Mouse (Mus musculus): ENCODE data around the gene Cntnap1.
"Not testable (repeated sequence)": the region's sequence is repeated elsewhere in the genome, so short reads cannot be mapped to it uniquely, and the experiment has no call there.

The Cntnap1 gene

DNA sequence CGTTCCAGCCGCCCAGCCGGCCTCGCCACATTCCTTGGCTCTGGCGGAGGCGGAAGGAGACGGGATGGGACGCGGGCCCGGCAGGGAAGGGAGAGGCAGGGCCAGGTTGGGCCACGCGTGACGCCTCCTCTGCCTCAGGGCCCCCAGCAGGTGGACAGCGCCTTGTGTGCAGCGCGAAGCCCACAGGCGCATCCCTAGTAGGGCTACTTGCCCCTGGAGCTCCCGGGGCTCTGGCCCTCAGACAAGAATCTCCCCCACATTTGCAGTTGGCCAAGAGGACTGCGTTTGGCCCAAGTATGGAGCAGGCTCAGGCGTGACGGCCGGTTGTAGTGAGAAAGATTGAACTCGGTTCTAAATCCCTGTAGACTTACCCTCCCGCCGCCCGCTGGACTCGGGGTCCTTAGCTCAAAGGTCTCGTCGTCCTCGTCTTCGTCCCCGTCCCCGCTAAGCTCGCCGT, at the start of gene Cntnap1:
Gene Cntnap1, plus strand, starts transcription at position 170 of the 457 bp plus-strand sequence.
- peak; percentile 63 to 76 for DNase-seq

DNA sequence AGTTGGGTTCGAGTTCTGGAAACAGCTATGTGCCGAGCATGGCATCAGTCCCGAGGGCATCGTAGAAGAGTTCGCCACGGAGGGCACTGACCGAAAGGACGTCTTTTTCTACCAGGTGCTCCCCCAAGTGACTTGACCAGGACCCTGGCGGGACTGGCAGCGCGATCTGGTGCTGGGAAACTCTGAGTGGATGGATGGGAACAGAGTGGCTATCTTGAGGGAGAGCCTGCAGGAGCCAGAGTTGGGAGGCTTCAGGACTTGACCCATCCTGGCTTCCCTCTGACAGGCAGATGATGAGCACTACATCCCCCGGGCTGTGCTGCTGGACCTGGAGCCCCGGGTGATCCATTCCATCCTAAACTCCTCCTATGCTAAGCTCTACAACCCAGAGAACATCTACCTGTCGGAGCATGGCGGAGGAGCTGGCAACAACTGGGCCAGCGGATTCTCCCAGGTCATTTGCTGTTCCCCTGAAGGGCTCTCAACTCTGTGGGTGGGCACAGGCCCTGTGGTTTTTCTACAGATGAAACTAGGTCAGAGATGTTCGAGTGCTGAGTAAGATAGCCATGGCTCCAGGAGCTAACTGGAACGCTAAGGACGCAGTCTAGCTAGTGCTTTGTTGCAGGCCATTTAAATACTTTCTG, 49.7 kb upstream of the Cntnap1 start:
- peak in 1 of 2 experiments; percentile 25 for DNase-seq

DNA sequence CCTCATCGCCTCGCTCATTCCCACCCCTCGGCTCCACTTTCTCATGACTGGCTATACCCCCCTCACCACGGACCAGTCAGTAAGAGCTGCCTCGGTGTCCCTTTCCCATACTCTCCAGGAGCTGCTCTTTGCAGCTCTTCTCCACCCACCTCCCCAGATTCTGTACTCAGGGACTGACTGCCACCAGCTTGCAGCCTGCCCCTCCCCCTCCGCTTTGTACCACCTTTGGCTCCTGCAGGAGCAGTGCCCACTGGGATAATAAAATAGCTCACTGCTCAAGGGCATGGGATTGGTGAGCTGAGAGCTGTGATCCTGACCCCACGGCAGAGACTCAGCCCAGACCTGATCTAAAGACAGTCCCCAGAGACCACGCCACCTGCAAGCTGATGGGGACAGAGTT, 45.8 kb upstream of the Cntnap1 start:
- not testable (repeated sequence) for DNase-seq

DNA sequence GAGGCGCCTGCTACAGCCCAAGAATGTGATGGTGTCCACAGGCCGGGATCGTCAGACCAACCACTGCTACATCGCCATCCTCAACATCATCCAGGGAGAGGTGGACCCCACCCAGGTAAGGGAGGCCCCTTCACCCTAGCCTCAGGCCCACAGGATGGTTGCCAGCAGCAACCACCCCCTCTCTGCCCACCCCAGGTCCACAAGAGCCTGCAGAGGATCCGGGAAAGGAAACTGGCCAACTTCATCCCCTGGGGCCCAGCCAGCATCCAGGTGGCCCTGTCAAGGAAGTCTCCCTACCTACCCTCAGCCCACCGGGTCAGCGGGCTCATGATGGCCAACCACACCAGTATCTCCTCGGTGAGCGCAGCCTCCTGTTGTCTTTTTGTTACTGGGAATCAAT, 45.3 kb upstream of the Cntnap1 start:
- DNase-seq: not testable (repeated sequence)

DNA sequence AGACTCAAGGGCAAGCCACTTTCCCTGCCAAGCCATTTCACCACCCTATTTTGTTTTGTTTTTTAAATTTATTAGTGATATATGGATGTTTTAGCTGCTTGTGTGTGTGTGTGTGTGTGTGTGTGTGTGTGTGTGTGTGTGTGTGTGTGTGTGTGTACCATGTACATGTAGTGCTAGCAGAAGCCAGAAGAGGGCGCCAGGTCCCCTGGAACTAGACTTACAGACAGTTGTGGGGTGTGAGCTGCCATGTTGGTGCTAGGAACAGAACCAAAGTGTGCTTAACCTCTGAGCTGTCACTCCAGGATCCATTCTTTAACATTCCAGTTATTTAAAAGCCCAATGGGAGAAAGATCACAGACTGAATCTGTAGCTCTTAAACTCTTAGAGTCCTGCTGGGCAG, 43.2 kb upstream of the Cntnap1 start:
- peak in 1 of 2 experiments; percentile 47 for DNase-seq

DNA sequence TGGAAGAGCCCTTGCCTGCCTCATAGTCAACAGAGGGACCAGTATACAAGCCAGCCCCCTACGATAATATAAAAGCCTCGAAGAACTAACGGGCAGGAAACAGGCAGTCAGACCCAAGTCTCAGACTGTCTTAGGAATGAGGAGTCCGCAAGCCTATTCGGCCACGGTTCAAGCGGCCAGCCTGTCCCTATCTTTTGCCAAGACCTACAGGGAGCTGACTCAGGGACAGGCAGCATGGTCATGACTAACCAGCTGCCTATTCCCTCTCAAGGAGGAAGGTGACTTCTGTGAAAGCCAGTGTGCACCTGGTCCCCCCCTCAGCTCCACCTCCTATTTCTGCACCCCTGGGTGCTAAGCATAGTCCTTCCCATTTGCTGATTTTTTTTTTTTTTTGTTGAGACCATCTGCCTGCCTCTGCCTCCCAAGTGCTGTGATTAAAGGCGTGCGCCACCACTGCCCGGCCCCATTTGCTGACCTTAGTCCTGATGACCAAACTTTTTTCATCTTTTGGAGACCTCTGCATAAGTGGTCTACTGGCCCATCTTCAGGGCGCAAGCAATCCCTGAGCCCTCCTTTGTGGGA, 41.2 kb upstream of the Cntnap1 start:
- no peak for DNase-seq

DNA sequence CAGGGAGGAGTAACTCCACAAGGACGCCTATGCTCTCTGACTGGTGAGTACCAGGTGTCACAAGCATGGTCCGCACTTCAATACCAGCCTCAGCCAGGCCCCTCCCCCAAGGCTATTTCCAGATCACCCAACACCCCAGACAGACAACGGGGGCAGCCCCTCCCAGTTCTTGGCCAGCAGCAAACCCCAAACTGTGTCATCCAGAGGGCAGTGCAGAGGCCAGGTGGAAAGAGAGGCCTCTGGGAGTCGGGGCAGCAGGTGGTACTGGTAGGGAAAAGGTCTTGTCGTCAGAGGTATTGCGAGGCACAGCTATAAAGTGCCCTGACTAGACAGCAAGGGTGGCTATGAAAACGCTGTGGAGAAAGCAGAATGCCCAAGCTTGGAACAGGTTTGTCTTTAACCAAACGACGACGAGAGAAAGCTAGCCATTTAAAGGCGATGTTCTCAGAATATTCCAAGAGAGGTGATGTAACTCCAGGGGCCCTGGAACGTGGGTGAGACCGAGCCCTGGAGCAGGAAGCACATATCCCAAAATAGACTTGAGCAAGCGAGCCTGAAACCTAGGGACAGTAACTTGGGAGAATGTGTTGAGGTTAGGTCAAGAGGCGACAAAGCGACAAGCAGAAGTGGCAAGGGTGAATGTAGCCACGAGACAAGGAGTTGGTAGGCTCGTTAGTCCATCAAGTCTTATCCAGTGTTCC, 40.1 kb upstream of the Cntnap1 start:
- peak in 1 of 2 experiments; percentile 10 for DNase-seq

DNA sequence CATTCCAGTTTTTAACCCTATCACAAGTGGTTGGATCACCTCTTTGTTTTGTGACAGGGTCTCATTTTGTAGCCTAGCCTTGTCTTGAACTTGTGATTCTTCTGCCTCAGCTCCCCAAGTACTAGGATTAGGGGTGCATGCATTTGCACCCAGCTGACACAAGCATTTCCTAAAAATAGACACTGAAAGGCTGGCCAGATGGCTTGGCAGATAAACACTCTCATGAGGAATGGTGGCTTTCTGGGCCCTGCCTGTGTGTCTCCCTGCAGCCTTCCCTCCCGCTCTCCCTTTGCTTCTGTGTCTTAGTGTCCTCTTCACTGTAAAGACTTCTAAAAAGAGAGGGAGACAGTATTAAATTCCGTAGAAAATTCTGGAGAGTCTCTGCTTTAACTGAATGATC, 39.1 kb upstream of the Cntnap1 start:
- DNase-seq: no peak

DNA sequence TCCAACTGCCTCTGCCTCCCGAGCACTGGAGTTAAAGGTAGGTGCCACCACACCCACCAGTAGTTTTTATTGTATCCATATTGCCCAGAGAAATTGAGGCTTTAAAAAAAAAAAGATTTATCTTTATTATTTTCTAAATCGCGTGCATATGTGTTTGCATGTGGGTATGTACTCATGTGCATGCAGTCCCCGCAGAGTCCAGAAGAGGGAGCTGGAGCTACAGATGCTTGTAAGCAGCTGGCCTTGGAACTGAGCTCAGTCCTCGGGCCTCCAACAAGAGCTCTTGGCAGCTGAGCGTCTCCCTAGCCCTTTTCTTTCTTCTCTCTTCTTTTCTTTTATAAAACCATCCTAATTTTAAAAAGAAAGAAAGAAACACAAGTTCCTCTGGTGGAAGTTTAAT, 38.6 kb upstream of the Cntnap1 start:
- peak in 1 of 2 experiments; percentile 66 for DNase-seq

DNA sequence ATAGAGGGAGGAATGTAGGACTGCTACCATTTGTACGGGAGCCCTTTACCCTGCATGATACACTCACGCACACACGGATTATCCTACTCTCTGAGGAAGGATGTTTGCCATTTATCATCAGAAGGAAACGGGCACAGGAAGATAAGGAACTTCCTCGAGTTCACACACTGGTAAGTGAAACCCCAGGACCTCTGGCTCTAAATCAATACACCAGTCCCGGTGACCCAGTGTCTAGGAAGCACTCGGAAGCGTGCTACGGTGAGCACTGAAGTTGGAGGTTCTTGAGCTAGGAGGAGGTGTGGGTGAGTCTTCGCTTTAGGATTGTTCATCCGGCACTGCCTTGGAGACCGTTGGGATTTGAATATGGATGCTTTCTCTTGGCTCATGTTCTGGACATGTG, 37.3 kb upstream of the Cntnap1 start:
- DNase-seq: peak in 1 of 2 experiments; percentile 66

DNA sequence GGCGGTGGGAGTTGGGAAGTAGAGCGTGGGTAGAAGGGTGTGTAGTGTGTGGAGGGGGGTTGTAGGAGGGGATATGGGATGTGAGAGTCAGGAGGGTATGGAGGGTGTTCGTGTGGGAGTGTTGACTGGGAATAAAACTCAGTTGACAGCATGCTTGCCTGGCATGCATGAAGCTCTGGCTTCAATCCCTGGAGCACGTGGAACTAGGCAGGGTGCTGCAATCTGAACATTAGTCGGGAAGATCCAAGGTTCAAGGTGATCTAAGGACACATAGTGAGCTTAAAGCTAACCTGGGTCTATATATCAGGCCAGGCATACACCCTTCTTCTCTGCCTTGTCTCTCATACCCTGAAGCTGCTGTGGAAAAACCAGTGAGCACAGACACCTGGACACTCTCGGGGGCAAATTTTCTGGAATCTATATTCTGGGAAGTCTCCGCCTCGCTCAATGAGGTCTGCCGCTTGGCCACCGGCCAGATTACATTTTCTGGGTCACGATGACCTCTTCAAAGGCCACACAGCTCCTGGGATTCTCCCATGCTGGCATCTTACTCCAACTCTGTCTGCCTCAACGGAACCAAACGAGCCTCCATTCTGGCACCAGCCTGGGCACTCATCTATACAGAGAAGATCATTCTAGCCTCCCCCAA, 36.0 kb upstream of the Cntnap1 start:
- DNase-seq: no peak

DNA sequence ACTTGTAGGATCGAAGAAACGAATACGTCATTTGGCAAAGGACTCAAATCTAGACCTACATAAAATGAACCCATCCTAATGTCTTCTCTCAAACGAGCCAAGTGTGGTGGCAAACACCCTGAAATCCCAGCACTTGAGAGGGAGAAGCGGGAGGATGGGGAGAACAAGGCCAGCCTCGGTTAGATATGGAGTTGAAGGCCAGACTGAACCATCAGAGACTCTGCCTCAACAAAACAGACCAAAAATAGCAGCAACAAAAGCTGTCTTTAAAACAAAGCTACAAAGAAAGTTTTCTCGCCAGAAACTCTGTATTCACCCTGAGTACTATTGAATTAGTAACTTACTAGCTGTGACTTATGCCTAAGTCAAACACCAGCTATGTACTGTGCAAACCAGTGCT, 33.3 kb upstream of the Cntnap1 start:
- DNase-seq: no peak

DNA sequence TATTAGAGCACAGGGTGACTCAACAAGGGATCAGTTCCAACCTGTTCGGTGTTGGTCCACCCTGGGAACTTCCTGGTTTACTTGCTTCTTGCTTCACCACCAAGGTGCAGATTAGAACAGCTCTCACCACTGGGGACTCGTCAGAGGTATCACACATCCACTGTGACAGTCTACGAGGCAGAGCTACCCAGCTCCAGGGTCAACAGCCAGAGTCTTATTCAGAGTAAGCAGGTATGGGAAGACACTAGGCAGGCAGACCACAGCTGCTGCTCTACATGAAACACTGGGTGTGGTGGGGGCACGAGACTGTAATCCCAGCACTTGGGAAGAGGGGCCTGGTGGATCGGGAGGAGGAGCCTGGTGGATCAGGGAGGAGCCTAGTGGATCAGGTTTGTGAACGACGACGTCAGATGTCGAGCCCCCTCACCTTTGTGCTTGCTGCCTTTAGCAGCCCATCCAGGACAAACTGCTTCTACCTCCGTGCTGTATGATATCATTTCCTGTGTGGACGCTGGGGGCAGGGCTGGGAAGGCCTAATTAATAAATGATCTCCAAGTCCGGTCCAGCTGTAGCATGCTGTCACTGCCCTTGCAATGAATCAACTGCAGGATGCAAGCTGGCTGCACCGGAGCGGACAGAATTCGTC, 31.7 kb upstream of the Cntnap1 start:
- peak; percentile 76 to 80 for DNase-seq

DNA sequence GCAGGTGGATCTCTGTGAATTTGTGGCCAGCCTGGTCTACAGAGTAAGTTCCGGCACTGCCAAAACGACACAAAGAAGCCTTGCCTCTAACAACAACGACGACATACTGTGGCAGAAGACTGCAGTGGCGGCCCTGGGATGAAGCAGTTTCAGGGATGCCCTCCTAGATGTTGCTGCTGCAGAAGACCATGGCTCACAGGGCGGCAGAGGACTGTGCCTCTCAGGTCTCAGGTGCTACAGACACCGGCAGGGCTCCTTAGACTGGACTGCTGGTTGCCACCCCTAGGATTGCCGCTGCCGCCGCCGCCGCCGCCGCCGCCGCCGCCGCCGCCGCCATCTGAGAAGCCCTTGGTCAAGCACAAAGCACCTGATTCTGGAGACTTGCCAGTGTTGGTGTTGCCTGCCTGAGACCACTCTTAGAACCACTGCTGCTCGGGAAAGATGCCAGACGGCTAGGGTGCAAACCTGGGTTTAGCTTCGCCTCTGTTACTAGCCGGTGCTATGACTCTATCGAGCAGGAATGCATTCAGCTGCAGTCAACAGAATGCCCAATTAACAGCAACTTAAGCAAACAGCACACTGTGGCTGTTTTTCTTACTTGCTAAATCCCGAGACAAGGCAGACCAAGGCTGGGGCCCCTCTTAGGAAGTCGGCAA, 30.0 kb upstream of the Cntnap1 start:
- DNase-seq: no peak

DNA sequence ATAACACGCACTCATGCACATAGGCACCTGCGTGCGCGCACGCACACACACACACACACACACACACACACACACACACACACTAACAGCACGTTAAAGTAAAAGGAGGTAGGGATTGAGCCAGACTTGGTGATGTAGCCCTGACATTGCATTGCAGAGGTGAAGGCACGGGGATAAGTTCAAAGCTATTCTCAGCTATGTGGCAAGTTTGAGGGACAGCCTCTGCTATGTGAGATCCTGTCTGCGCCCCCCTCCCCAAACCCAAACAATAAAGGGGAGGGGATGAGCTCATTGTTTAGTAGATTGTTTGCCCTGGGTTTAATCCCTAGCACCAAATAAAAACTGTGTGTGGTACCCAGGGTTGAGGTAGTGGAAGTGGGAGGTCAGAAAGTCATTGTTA, 29.2 kb upstream of the Cntnap1 start:
- no peak for DNase-seq

DNA sequence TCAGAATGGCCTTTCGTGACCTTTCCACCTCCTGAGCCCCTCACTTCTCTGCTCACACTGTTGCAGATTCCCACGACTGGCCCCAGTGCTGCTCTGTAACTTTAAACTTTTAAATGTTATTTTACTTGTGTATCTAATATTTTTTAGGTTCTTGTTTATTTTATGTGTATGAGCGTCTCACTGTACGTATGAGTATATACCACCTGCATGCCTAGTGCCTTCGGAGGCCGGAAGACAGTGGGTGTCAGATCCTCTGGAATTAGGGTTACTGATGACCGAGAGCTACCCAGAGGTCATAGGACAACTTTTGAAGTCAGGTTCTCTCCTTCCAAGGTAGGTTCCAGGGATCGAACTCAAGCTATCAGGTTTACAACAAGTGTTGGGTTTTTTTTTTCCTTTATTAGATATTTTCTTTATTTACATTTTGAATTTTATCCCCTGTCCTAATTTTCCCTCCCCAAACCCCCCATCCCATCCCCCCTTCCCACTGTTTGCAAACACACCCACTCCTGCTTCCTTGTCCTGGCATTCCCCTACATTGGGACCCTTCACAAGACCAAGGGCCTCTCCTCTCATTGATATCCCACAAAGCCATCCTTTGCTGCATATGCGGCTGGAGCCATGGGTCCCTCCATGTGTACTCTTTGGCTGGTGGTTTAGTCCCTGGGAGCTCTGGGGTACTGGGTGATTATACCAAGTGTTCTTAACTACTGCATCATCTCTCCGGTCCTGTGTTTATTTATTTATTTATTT, 27.9 kb upstream of the Cntnap1 start:
- no peak for DNase-seq

DNA sequence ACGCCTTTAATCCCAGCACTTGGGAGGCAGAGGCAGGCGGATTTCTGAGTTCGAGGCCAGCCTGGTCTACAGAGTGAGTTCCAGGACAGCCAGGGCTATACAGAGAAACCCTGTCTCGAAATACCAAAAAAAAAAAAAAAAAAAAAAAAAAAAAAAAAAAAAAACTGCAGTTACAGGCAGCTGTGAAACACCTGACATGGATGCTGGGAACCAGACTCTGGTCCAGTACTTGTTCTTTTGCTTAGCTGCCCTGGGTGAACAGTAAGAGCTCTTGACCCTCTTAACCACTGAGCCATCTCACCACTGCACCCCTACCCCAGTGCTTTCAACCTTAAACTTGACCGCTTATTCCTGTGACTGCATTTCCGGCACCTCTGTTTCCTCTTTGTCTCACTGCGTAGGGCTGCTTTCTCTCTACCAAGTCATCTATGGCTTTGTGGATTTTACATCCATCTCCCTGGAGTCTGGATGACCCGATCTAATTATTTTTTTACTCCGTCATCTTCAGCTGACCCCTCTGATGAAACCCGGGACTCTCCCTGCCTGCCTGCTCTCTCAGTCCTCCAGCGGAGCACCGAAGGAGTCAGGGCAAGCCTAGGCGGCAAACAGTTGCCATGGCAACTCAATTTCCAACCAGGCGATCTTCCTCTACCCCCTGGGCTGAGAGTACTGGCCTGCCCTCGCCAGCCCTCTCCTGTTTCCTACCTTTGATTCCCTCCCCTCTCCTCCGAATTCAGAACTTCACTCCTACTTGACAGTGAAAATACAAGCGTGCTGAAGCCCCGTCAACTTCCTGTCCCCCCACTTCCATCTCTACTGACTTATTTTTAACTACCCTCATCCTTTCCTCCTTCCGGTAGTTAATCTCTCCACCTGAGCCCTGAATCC, 26.7 kb upstream of the Cntnap1 start:
- DNase-seq: peak in 1 of 2 experiments; percentile 55

DNA sequence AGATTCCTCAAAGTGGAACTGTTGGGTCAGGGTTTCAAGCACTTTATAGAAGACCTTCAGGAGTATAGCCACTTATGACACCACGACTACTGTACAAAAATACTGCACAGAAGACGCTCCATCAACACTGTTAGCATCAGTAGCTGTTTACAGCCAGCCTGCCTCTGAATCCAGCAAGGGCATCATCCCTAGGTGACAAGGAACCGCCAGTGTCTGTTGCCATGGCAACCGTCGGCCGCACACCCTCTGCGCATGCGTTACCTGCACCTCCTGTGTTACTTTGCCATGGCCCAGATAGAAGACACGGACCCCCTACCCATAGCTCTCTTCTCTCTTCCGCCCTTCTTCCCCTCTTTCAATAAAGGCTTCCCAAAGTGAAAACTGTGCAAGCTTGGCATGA, 23.9 kb upstream of the Cntnap1 start:
- no peak for DNase-seq

DNA sequence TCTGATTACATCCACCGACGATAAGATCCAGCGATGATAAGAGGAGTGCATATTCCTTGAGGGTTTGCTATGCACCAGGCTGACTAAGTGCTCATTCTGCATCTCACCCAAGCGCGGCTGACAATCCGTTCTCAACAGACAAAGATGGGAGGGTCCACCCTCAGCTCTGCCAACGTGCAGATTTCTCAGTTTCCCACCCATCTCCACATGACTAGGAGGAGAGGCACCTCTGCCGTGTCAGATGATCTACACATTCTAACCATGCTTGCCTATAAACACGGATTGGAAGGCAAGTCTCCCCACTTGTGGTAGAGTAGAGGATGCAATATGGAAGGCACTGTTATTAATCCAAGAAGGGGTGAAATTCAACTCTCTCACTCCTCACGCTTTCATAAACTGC, 21.6 kb upstream of the Cntnap1 start:
- DNase-seq: no peak
